Mouse (Mus musculus) urinary bladder, postnatal 14 days (tissue): ENCODE results near the gene Pus7l.
"Not testable (repeated sequence)": the region's sequence is repeated elsewhere in the genome, so short reads cannot be mapped to it uniquely, and the experiment has no call there.

Experiments
- DNase-seq: peaks from one replicate; pipeline ENCODE4 v3.0.0; 2021; ENCODE audit warnings: low spot score

Pus7l gene

DNA sequence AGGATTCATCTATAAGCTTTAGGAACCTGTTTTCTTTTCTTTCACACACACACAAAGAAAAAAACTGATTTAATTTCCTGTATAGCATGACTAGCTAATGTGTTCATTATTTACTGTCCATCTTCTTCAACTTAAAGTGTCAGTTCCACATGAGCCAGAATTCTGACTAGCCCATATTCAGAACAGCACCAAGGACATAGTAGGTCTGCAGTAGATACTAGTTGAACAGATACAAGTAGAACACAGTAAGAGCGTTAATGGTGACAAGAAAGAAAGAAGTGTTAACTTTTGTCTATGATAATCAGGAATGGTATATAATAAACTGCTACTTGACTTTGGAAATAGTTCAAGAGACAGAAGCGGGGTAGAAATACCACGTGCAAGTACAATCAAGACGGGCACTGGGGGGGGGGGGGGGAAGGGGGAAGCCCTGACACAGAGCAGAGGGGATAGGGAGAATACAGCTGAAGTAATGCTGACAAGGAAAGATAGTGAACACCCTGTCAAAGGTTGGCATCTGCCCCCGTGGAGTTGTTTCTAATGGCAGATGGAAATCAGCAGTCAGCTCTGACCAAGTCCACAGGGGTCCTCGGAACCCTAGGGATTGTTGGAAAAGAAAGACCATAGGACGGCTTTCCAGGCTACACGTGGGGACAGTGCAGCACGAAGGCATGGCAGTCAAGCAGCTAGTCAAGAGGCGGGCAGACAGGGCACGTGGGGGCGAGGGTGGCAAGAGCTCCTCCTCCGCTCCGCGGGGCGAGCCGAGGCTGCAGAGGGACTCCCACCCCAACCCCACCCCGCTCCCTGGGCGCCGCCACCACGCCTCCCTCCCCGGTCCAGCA, 559 bp downstream of the Pus7l start:
- DNase-seq: no peak

DNA sequence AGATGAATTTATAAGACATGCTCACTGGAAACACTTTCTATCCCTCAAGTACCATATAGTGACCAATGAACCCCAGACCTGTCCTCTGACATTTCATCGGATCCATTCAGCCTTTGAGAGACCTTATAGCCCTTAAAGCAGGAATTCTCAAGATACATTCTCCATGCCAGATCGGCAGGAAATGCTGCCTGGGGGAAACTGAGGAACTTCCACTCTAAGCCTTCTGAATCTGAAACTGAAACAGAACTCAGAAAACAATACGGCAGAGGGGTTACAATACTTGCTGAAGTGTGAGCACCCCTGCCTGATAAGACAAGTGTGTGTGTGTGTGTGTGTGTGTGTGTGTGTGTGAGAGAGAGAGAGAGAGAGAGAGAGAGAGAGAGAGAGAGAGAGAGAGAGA, 4.1 kb downstream of the Pus7l start:
- no peak for DNase-seq

GRCm38 (mm10) chr15:94535521-94535920, 7.8 kb downstream of the Pus7l start:
- DNase-seq: no peak

- DNase-seq: no peak
These were observed 10.4 kb downstream of the Pus7l start for GRCm38 (mm10) chr15:94532956-94533355.

GRCm38 (mm10) chr15:94532306-94532705, 11.0 kb downstream of the Pus7l start:
- no peak for DNase-seq

DNA sequence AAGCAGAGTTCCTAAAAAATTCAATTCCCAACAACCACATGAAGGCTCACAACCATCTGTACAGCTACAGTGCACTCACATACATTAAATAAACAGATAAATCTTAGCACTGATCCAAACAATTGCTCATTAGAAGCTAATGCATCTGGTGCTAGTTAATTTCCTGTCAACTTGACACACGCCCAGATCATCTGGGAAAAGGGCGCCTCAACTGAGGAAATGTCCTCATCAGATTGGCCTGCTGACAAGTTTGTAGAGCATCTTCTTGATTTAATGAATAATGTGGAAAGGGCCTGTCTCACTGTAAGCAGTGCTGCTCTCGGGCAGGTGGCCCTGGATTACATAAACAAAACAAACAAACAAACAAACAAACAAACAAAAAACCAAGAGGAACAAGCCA, 12.8 kb downstream of the Pus7l start:
- no peak for DNase-seq

- no peak for DNase-seq
These were observed 18.4 kb downstream of the Pus7l start for GRCm38 (mm10) chr15:94524956-94525355.

- no peak for DNase-seq
These were observed 20.1 kb downstream of the Pus7l start for GRCm38 (mm10) chr15:94523251-94523650.

DNA sequence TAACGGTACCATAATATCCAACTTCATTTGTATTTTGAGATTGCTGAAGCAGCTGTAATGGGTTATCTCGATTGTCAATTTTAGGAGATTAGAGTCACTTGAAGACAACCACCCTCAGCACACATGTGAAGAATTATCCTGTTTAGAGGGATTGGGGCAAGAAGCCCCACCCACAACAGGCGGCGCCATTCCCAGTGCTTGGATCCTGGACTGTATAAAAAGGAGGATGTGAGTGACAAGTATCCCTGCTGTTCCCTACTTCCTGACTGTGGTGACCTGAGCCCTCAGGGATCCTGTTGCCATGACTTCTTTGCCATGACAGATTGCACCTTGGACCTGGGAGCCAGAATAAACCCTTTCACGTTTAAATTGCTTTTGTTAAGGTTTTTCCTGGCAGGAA, 22.4 kb downstream of the Pus7l start:
- no peak for DNase-seq

GRCm38 (mm10) chr15:94520205-94520900, 23.0 kb downstream of the Pus7l start:
- DNase-seq: peak; percentile 27

DNA sequence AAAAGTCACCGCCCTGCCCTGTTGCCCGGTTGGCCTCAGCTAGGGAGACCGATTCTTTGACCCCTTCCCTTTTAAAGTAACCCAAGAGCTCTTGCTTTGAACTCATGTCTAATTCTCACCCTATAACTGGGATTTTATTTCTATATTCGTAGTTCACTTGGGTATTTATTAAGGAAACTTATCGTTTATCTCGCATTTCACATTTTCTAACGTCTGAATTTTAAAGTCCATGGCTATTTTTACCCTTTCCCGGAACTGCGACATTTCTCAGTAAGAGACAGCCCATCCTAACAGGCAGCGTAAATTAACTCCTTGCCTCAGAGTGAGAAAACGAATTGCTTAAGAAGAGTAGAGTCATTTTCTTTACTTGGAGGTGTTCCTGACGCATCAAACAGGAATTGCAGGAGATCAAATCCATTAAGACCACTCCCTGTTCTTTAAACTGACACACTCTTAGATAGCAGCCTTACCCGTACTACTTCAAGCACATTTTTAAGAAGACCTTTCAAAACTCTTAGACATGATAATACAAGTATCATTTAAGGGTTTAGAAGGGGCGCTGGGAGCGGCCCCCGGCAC, 25.3 kb downstream of the Pus7l start:
- DNase-seq: no peak

DNA sequence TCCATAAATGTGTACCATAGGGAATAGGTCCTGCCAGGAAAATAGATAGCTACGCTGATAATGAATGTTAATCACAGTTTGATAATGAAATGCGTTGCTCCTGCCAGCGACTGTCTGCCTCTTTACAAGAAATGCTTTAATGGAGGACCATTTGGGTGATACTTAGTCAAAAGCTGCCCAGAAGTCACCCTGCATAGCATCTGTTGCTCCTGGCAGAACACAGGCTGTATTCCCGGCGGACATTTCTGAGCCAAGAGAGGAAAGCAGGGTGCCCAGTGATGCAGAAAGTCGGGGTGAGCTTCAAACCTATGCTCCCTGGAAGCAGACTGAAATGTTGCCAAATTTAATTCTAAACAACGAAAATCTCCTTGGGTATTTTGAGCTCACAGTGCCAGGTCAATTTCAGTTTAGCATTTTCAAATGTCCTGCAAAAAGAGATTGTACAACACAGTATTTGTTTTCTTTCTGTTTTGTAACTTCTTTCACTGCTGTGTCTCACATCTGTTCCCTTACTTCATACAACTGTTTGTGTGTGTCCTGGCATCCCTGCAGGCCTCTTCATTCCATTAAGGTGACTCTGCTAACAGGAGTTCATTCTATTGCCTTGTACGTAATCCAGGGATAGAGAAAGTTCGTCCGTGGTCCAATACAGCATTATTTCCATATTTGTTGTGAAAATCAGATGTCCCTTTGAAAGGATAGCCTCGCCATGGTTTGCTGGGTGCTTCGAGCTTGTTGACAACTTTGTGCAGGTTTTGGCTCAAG, 39.7 kb downstream of the Pus7l start:
- no peak for DNase-seq

DNA sequence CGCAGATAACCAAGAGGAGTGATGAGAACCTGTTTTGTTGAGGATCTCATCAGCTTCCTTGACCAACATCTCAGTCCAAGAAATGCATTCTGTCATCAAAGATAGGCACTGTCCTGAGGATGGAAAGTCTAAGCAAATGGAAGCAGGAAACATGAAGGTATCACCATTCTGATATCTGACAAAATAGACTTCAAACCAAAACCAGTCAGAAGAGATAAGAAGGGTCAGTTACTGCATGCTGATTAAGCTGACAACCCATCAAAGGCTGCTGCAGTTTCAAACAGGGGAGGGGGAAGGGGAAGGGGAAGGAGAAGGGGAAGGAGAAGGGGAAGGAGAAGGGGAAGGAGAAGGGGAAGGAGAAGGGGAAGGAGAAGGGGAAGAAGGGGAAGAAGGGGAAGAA, 44.1 kb downstream of the Pus7l start:
- DNase-seq: no peak

GRCm38 (mm10) chr15:94495936-94496335, 47.4 kb downstream of the Pus7l start:
- no peak for DNase-seq

DNA sequence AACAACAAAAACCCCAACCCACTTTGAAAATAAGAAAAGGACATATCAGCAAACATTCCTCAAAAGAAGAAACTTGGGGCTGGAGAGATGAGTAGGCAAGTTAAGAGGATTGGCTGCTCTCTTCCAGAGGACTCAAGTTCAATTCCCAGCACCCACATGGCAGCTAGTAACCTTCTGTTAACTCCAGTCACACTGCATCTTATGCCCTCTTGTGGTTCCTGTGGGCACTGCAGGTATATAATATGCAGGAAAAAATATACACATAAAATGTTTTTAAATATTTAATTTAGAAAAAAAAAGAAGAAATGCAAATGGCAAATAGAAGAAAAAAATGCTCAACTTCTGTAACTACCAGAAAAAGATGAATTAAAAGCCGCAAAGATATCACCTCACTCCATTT, 48.9 kb downstream of the Pus7l start:
- no peak for DNase-seq

DNA sequence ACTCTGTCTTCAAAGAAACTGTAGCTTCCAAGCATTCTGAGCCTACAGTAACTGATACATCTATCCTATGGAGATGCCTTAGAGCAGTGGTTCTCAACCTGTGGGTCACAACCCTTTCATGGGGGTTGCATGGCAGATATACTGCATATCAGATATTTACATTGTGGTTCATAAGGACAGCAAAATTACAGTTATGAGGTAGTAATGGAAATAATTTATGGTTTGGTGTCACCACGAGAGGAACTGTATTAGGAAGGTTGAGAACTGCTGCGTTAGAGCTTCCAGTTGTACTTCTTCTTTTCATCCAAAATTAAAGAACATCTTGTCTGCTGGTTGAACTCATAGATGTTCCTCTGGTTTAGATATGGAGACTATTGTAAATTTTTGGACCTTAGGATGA, 53.9 kb downstream of the Pus7l start:
- no peak for DNase-seq

DNA sequence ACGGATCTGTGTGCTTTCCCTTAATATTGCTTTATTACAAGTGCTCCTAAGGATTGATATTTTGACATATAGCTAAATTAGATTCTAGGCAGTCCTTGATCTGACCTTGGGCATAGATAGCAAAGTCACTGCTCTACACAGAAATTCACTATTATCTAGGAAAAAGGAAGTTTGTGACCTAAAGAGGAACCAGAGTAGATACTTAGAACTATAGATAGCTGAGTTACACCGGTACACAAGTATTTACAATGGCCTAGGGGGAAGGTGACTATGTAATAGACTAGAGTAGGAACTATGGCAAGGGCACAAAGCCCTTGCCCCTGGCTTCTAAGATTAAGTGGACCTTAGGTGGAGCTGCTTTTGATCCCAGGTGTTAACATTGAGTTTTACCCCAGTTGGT, 55.3 kb downstream of the Pus7l start:
- DNase-seq: not testable (repeated sequence)

GRCm38 (mm10) chr15:94482555-94482954, 60.8 kb downstream of the Pus7l start:
- DNase-seq: no peak

DNA sequence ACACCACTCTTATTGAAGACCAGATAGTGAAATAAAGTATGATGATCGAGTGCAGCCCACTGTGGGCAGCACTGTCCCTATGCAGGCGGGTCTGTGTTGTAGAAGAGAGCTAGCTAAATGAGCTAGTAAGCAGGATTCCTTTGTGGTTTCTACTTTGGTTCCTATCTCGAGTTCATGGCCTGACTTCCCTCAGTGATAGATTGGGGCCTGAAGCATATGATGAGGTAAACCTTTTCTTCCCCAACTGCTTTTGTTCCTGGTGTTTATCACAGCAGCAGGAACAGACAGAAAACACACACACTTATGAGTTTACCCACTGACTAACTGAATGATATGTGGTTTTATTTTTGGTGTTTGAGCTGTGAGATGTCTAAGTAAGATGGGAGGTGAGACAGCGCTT, 62.6 kb downstream of the Pus7l start:
- no peak for DNase-seq

DNA sequence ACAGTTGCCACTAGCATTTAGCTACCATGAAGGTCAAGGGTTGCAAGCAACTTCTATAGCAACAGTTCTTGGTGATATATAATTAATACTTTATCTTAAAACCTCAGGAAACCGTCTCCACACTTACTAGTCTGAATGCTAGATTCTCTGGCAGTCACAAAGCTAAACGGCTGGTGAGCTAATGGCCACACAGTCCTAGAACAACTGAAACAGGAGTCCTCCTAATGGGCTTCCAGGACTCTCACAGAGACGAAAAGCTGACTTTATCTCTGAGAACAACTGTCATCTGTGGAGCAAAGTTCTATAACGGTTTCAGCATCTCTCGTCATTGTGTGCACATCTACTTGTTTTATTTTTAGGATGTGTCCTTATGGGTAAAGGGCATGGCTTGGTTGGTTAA, 63.1 kb downstream of the Pus7l start:
- no peak for DNase-seq

DNA sequence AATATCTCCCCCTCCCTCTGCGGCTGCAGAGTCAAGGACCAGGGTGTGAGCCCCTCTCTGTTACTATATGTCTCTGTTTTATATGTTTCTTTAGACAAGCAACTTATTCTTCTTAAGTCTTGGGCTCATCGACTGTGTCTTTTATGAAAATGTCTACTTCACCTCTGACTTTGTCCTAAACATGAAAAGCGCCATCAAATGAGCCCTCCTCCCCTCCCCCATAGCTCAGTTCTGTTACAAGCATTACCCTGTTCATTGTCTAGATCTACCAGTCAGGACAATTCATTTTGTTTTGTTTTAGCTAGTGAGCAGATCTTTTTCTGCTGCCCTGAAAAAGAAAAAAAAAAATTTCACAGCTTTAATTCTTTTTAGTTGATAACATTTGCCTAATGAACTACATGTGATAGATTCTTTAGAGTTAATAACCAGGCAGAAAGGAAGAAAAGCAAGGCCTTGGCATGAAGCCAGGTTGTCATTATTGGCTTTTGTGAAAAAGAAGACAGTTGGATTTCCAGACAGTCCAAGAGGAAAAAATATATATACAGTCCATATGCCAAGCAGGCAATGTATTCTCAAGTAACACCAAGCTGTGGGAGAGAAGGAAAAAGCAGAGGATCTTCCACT, 63.7 kb downstream of the Pus7l start:
- no peak for DNase-seq

- DNase-seq: no peak
These were observed 64.6 kb downstream of the Pus7l start for GRCm38 (mm10) chr15:94478706-94479105.
